Mouse (Mus musculus) testis, postnatal 14 days (tissue): ENCODE measurements around the gene Mras.

ENCODE experiments used
- DNase-seq: peaks from one replicate; pipeline ENCODE4 v3.0.0; 2021; ENCODE audit warnings: low spot score

The Mras gene

DNA sequence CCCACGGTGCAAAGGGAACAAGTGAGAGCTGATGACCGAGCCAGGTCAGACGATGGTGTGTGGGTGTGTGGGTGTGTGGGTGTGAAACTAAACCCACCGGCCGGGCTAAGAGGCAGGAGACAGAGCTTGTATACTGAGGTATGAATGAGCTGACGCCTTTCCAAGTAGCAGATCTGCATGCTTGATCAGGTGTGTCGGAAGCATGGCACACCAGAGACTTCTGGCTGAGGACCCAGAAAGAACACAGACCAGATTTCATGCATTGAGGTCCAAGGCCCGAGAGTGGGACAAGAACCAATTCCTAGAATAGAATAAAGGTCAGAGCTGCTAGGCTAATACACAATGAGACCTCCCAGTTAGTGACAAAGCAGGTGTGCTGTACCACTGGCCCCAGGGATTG lies 1.9 kb upstream of the Mras start:
- DNase-seq = no peak

DNA sequence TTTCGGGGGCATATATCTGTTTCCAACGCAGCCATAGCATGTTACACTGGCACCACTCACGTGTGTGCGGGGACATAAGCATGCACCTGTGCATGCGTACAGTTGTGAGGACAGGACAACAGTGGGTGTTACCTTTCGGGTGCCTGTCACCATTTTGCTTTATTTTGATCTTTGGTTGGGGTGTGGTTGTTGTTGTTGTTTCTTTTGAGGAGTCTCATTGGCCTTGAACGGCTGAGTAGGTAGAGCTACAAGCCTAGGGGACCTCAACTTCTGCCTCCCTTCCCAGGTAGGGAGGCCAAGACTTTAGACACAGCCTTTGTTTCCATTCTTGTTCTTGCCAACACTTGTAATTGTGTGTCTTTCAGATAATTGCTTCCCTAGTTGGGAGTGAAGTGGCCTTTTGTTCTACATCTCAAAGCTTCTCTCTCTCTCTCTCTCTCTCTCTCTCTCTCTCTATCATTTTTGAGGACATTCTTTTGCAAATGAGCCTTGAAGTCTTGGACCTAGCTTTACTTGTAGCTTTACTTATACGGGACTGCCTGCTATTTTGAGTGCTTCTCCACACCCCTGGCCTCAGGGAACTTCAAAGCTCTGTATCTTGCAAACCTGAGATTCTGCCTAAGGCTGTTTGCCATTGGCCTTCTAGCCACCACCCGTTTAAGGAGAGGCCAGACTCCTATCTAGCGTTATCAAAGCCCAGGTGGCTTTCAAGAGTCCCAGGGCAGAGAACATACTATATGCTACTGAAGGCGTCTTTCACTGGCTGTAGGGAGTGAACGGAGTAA lies 792 bp upstream of the Mras start:
- no peak for DNase-seq

DNA sequence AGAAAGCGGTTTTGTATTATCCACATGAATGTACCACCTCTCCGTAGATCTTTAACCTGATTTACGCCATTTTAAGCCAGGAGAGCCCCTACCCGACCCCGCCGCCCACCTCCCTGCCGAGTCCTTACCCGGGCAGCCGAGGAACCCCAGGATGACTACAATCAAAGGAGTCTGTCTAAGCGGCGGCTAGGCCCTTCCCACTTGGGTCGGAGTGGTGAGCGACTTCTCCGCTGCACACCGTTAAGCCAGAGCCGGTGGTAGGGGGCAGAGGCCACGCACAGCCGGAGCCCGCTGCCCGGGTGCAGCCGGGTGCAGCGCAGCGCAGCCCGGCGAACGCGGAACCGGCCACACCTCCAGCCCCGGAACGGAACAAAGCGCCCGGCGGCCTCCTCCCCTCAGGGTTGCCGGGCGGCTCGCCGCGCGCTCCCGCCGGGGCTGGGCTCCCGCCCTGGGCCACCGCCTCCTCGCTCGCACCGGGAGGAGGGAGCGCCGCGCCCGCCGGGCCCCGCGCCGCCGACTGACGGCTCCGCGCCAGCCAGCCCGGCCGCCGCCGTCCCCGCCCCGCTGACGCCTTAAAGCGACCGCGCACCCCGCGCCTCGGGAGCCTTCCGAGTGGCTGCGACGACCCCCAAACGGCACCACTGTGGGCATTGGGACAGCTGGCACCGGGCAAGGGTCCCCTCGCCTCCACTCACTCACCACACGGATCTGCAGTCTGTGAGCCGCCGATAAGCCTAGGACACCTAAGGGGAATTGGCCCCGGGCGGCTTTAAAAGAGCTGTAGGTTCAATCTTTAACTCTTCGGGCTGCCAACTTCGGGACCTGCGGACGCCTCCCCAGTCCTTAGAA lies 775 bp downstream of the Mras start:
- DNase-seq = peak; percentile 46

DNA sequence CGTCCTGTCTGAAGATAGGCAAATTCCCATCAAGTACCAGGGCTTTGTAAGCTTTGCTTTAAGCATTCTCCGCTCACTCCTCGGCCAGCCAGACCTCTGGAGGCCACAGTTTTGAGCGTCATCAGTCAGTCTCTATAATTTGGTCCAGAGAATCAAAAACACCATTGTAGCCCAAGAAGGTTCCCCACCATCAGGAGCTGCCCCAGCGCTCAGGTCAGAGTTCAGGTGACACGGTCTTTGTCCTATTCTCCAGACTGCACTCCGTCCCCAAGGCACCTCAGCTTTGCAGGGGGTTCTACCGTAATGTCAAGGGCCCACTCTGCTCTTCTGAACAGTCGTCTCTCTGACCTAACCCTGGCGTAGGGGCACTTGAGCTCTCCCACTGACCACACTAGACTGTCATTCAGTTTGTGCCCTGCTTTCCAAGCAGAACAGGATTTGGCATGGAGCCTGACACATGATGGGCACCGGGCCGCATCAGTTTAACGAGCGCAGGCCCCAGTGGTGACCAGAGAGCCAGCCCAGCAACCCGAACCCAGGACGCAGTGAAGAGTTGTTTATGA lies 1.5 kb downstream of the Mras start:
- DNase-seq = no peak

DNA sequence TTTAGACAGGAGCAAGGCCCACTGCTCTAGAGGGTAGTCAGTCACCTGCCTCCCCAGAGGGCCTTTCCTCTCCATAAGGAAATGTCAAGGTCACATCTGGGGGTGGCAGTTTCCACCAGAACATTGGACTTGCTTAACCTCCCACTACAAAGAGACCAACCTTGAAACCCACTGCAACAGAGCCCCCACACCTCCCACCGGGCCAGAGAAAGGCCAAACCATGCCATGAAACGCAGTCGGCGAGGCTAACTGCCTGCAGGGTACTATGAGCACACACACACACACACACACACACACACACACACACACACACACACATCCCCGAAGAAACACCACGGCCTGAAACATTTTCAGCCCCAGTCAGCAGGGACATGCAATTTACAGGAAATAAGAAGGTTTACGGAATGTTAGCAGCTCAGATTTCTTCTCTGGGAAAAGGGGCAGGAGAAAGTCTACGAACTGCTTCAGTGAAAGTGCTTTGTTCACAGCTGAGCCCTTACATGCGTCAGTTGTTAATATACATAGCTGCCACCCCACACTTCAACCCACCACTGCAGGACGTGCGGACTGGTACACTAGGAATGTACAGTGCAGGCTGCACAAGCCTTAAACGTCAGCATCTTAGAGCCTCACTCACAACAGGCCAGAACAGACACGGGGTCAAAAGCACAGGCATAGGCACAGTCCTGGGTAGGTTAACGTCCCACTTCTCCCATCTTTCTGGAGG lies 2.1 kb downstream of the Mras start:
- no peak for DNase-seq

DNA sequence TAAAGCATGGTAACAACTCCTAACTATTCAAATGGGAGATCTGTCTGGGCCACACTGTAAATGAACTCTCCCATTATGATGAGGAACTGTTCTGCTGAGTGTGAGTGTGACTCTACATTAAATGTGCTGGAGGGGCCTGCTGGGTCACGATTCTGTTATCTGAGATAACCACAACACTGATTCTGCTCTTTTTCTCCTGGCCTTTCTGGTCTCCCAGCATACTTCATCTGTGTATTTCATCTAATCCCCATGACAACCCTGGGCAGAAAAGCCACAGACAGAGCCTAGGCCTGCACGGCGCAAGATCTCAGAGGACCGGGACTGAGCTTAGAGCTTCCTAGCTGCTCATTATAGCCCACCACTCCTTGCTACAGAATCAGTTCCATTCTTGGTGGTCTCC lies 4.7 kb downstream of the Mras start:
- no peak for DNase-seq

DNA sequence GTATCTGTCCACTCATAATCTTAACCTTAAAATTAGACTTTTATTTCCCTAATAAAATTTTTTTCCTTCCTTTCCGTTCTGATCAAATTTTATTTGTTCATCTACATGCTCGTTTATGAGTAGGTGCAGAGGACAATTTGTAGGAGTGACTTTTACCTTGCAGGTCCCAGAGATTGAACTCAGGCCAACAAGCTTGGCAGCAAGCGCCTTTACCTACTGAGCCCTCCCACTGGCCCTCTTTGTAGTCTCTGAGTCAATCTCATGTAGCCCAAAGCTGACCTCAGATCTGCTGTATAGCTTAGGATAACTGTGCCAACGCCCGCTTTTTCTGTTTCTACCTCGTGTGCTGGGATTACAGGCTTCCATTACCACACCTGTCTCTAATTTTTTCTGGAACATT lies 5.2 kb downstream of the Mras start:
- no peak for DNase-seq

DNA sequence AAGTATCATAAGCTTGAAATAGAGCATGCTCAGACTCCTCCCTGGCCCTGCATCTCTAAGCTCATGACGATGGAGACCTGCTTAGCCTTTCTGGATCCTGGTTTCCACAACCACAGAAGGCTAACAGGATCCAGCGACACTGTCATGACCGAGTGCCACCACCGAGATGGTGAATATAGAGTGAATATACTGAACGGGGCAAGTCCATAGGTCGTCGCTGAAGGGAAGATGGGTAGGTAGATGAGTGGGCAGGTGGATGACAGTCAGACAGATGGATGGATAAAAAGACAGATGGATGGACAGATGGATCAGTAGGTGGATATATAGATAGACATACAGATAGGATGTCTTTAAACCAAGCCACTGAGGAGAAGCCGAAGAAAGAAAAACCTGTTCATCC lies 5.8 kb downstream of the Mras start:
- no peak for DNase-seq

DNA sequence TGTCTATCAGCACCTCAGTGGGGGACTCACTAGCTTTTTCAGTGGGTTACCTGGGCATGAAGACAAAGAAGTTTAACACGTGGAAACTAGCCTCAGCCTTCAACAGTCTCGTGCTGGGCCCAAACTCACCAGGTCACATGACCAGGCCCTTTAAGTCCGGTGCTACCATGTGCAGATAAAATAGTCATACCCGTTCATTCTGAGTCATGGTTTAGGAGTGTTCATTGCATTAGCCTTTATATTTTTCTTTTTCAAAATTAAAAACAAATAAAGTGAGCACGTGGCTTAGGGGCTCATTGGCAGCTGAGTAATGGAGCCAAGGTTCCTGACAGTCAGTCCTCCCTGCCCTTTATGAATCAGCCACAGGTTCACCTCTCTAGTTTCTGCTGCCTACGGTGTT lies 6.4 kb downstream of the Mras start:
- no peak for DNase-seq

DNA sequence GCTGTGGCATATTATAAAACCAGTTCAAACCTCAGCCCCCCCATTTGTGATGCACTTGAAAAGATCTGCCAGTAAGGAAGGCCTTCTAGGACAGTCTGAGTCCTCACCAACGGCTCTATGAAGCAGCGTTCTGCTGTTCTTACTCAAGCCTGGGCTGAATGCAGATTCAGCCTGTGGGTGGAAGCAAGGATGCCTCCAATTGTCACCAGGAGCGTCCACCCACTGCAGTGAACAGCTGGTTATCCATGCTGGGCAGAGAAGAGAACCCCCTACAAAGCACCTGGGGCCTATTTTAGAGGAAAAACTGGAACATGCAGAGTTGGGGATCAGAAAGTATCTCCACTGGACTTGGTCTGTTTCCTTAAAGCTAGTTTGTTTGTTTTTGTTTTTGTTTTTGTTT lies 7.3 kb downstream of the Mras start:
- DNase-seq = no peak

DNA sequence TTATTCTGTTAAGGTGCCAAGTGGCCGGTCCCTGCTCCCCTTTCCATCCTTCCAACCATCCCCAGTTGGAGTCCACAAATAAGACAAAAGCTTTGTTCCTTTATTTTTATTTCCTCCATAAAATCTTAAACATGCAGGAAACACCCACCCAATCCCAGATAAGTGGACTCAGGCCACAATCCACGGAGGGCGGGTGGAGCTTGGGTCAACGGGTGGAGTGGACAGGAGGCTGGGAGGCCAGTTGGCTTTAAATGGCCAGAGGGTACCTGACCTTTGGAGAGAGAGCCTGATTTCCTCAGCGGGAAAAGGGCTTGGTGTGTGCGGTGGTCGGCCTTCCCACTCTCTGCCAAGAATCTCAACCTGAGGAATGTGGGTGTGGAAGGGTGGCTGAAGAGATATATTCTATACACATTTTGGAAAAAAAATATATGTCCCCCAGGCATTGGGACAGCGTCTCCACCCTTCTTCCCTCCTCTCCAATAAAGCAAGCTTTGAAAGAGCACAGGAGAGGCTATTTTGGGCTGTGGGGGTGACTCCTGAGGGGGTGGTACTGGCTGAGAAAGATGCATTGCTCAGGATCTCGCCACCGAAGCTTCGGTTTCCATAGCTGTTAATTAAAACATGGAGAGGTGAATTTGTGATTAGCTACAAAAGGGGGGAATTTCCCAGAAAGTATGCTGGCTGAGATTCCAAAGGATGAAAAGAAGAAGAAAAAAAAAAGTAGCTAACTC lies 8.4 kb downstream of the Mras start:
- DNase-seq = no peak

DNA sequence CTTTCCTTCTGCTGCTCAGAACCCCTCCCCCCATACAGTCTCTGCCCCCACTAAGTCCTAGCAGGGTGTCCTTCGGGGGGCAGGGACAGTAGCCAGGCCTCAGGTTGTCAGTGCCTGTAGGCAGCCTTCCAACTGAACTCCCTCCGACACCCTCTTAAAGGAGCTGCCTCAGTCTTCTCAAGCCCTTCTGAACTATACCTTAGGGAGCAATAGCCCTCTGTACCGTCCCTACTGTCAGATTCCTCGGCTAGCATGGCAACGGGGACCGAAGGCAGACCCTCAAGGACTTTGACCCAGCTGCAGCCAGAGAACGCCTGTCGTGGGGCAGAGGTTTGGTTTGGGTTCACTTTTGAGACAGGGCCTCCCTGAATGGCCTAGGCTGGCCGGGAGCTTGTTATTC lies 11.9 kb downstream of the Mras start:
- DNase-seq = no peak

DNA sequence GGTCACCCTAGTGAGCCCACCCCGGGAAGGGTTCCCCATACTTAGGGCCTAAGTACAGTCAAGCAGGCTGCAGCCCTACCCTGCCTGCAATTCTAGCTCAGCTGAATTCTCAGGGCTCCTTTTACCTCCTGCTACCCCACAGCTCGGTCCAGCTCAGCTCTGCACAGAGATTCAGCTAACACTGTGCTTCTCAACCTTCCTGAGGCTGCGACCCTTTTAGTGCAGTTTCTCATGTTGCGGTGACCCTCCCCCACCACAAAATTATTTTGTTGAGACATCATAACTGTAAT lies 12.7 kb downstream of the Mras start:
- DNase-seq = no peak

DNA sequence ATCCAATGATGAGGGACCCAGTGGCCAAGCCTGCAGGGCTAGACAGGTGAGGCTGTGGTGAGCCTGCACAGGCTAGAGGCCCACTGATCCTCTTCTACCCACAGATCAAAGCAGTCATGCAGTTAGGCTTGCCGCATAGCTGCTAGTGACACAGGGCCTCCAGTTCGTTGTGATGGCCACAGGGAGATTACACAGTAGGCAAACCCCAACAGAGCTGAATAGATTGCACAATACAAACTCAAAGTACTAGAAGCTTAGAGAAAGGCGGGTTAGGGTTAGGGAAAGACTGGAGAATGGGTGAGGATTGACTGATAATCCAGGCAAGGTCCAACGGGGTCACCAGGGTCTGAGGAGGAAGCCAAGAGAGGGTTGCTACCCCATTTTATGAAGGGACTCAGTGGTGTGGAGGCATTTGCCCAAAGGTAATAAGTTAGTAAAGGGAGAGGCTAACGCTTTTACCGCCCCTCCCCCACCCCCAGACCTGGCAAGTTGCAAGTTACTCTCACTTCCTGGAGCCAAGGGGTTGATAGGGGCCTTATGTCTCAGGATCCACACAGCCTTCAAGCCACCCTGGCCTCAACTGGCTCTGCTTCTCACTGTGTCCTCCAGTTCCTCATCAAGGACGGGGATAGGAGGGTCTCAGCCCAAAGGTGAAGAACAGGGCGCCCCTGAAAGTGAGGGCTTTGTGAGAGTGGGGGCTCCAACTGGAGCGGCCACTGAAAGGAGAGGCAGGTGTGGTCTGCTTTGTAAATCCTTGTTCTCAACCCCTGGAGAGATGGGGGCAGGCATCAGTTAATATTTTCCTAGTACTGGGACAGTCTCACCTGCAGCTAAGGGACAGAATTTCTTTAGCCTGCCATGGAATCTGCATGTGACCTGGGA lies 13.2 kb downstream of the Mras start:
- DNase-seq = no peak

DNA sequence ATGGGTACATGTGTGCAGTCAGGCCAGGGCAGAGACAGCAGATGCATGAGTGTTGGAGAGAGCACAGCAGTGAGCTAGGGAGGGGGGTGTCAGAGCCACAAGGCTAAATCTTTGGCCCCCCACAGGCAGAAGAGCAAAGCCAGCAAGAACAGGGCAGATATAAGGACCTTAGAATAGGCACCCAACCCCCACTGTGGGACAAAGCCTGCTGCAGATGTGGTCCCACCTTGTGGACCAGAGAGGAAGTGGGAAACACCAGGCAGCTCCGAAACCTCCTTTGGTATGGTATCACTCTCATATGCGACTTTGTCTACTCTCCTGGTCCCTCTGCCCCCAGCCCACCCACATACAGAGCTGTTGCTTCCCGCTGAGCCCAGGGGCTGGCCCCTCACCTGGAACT lies 15.3 kb downstream of the Mras start:
- DNase-seq = no peak

DNA sequence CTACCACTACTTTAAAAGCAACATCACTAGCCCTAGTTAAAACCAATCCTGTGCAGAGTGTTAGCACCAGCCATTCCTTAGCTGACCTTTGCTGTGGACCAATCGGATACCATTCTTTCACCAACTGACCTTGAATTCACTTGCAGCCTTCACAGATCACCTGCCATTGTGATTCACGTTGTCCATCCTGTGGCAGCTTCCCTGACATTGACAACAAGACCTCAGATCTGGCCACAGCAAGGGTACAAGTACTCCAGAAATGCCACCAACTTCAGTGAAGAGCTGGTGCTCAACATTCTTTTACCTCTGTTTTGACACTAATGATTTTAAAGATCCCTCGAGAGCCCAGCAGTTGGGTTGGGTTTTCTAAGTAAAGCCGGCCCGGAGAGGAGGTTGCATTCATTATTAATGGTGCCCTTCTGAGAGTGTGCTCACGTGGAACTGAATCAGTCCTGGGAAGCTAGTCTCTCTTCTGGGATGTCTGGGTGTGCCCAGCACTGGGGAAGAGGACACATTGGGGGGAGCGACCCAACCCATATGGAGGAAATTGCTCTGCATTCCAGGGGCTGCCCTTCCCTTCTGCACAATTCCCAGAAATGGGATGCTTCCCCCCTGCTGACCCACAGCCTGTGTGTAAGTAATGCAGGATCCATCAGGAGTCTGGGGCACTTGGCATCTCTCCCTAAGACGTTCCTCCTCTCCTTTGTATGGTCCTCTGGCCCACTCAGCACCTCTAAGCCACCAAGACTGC lies 17.1 kb downstream of the Mras start:
- no peak for DNase-seq

DNA sequence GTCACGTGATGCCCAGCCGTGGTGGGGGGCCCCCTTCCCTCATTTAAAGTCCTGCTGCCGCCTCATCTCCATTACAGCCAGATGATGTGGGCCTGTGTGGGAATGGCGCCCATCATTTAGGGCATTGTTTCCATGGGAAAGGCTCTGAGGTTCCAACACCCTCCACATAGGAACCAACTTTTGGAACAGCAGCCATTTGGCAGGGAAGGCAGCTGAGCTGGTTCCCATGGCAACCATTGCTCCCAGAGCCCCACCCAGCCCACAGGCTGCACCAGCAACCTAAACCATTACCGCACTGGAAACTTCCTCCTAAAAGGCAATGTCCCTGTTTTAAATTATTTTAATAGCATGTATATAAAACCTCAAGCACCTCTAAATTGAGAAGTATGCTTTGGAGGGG lies 18.8 kb downstream of the Mras start:
- DNase-seq = no peak

DNA sequence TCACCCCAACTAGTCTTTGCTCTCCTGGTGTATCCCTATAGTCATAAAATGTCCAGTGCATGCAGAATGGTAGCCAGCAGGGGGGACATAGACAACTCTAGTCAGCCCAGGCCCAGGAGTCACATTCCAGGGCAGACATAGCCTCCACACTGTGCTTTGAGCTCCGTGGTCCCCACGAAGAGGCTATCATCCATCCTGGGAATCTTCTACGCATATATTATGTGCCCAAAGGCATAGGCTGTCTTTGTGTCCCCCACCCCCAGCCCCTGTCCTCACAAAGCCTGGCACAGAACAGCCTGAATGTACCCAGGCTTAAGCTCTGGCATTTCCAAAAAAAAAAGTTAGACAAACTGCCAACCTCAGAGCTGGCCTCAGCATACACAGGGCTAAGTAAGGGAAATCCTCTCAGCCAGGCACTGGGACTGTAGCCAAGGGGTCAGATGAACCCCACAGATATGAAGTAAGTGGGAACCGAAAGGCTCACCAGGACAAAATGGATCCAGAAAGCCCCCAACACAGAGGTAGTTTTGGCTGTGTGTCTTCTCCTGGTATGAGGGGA lies 19.8 kb downstream of the Mras start:
- DNase-seq = no peak

DNA sequence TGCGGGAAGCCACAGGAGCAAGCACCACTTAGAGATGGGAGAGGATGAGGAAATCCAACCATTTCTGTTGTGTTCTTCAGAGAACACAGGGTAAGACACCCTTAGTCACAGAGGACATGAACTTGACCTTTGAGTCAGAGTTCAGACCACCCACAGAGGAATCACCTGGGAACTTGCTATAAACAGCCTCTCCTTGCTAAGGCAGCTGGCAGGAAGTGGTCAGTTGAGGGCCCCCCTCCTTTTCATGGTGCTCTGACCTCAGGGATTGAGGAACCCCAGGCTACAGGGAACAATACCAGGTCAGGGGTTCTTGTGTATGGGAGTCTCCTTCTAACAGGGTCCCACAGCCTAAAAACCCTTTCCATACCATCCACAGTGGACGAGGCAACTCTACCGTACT lies 20.4 kb downstream of the Mras start:
- no peak for DNase-seq

DNA sequence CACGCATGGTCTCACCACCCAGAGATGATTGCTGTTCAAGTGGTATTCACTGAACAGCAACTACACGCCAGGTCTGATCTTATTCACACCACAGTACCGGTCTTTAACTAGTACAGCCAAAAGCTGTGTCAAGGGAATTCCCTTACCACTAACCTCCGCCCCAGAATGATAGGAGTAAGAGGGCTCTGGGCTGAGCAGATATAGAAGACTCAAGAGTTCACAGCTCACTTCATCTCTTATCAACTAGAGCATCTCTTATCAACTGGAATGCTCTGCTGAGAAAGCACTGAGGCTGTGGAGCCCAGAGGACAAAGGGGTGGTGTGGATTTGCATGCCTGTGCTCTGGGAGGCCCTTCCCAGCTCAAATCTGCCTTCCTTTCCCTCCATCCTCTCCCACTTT lies 25.4 kb downstream of the Mras start:
- no peak for DNase-seq
